Mouse (Mus musculus): Measurements from ENCODE around the gene Zfp697. TPM values are rescaled to one million over a fixed set of nuclear protein-coding genes. Genes with fewer than 3 reads are reported as not detected.
"Not testable (repeated sequence)": the region's sequence is repeated elsewhere in the genome, so short reads cannot be mapped to it uniquely, and the experiment has no call there.

Zfp697 gene
- polyA plus RNA-seq, 1 experiment: not detected

DNA sequence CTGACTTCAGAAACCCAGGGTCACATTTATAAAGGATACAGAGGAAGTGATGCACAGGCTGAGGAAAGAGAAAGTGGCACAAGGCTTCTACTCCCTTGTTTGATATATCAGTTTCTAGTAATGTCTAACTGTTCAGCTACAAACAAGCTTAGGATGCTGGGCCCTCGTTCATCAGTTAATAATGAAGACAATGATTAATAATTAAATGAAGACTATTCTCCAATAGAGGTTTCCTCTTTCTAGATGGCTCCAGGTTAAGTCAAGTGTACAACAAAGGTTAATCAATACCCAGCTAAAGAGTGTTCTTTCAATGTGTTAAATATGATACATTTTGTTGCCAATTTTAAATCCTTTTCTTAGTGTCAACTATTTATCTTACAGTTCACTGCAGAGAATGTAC is 128.2 kb downstream of the Zfp697 start, which contains the start of gene Hsd3b4:
Hsd3b4 (minus strand) TSS at position 101 of the 400 bp plus-strand sequence.
- TF ChIP-seq GATA1 (IDR thresholded peaks at IDR 0.05; ENCODE audit: low read length): not testable (repeated sequence)

DNA sequence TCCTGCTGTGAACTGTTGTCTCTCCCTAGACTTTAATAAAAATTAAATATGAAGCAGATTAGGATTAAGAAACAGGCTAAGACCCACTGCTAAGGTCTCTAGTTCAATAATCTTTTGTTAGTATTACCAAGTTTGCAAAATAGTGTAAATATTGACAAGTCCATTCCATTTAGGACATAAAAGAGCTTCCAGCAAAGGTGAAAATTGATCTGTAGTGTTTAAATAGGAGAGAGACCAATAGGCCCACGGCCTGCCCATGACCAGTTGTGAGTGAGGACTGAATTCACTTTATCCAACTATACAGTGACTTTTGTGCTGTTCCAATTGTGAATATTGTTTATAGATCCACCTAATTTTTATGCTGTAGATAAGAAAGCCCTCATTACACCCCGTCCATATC is 205.5 kb downstream of the Zfp697 start:
- no peak for TF ChIP-seq GATA1 (IDR thresholded peaks at IDR 0.05; ENCODE audit: low read length)

DNA sequence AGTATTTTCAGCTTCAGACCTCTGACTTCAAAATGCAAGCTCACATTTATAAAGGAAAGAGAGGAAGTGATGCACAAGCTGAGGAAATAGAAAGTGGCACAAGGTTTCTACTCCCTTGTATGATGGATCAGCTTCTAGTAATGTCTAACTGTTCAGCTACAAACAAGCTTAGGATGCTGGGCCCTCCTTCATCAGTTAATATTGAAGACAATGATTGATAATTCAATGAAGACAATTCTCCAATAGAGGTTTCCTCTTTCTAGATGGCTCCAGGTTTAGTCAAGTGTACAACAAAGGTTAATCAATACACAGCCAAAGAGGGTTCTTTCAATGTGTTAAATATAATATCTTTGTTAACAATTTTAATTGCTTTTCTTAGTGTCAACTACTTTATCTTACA is 206.4 kb downstream of the Zfp697 start, which contains the start of gene Gm10681:
Gm10681 (minus strand) TSS at position 101 of the 400 bp plus-strand sequence.
- TF ChIP-seq GATA1 (IDR thresholded peaks at IDR 0.05; ENCODE audit: low read length): no peak

DNA sequence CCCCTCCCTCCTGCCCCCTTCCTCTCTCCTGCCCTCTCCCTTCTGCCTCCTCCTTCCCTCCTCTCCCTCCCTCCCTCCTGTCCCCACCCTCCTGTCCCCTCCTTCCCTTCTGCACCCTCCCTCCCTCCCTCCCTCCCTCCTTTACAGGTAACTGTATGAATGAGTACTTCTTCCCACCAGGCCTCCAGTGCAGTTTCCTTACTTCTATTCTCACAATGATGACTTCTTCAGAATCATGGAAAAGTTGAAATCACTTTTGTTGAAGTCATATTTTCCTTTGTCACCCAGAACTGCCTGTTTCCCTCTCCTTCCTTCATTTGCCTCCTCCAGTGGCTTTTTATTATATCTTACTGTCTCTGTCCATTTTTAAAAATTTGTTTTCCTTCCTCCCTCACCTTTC is 231.7 kb downstream of the Zfp697 start:
- TF ChIP-seq GATA1 (IDR thresholded peaks at IDR 0.05; ENCODE audit: low read length): no peak

DNA sequence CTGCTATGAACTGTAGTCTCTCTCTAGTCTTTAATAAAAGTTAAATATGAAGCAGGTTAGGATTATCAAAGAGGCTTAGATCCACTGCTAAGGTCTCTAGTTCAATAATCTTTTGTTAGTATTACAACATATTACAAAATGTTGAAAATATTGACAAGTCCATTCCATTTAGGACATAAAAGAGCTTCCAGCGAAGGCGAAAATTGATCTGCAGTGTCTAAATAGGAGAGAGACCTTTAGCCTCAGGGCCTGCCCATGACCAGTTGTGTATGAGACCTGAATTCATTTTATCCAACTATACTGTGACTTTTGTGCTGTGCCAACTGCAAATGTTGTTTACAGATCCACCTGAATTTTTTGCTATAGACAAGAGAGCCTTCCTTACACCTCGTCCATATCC is 247.4 kb downstream of the Zfp697 start:
- TF ChIP-seq GATA1 (IDR thresholded peaks at IDR 0.05; ENCODE audit: low read length): no peak

DNA sequence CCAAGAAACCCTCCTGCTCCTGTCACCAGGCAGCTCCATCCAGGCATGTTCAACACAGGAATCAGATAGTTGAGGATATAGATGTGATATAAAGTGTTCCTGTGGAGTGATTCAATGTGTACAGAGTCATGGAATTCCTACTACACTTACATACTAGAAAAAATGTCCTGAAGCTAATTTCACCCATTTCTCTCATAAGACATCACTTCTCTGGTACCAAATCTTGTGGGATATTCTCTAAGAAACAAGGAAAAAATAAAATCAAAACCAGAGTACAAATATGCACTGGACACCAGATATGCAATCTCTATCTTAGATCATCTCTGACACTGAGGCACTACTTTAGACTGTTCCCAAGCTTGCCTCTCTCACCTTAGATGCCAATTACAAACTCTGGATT is 247.9 kb downstream of the Zfp697 start, which contains the start of gene Hsd3b5:
Hsd3b5 (minus strand) TSS at position 101 of the 400 bp plus-strand sequence.
- no peak for TF ChIP-seq GATA1 (IDR thresholded peaks at IDR 0.05; ENCODE audit: low read length)

DNA sequence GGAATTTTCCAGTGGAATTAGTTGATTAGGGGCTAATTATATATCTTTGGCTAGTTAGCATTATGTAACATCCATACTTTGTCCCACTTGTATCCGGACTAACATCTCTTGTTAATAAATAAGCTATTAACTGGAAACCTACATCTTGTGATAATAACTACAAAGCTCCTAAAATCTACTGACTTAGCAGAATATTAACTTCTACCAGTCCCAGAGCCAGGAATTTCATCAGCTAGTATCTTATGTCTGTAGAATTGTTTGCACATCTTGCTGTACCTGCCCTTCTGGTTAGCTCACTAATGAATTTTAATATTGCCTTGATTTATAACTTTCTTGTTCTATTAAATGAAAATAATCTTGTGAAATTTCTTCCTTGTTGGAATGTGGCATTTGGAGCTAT is 252.9 kb downstream of the Zfp697 start:
- no peak for TF ChIP-seq GATA1 (IDR thresholded peaks at IDR 0.05; ENCODE audit: low read length)

DNA sequence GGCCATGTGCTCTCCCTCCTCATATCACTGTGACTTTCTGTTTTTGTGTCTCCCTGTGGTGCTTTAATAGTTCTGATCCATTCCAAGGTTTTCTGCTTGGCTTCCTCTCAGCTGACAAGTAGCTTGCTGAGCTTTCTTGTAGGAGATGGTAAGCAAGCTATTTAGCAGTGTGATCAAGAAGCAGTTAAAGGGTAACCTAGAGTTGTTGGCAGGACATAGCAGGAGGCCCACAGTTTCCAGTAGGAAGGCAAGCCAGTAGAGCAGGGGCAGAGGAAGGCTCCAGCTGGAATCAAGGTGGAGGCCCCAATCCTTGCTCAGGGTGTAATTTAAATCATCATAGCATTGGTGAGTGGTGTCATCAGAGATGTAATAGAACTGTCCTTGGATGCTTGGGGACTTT is 298.5 kb downstream of the Zfp697 start:
- no peak for TF ChIP-seq GATA1 (IDR thresholded peaks at IDR 0.05; ENCODE audit: low read length)

DNA sequence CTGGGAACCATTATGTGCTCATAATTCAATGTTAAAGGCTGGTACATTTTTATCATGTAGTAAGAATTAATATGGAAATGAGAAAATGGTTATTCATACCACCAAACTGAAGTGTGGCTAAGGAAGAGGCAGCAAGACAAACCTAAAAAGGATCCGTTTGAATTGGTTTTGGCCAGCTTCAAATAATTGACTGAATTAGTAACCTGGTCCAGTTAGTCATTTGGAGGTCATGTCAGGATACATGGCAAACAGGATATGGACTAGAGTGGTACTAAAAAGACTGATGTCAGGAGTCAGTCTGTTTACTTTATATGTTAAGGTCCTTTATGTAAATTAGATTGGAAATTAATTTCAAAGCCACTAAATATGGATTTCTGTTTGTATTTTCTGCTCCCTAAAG is 300.1 kb downstream of the Zfp697 start:
- no peak for TF ChIP-seq GATA1 (IDR thresholded peaks at IDR 0.05; ENCODE audit: low read length)

DNA sequence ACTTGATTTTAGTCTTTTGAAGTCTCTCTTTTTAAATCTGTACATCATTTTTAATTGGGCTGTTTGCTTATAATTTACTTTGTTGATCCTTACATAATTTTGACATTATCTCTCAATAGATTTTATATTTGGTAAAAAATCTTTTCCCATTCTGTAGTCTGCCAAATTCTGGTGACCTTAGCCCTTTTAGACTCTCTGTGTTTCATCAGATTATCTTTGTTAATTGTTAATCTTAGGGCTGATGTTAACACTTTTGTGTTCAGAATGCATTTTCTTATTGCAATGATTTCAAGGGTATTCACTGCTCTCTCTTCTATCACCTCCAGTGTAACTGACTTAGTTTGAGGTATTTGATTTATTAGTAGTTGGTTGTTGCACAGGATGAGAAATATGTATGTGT is 338.5 kb downstream of the Zfp697 start:
- TF ChIP-seq GATA1 (IDR thresholded peaks at IDR 0.05; ENCODE audit: low read length): no peak

DNA sequence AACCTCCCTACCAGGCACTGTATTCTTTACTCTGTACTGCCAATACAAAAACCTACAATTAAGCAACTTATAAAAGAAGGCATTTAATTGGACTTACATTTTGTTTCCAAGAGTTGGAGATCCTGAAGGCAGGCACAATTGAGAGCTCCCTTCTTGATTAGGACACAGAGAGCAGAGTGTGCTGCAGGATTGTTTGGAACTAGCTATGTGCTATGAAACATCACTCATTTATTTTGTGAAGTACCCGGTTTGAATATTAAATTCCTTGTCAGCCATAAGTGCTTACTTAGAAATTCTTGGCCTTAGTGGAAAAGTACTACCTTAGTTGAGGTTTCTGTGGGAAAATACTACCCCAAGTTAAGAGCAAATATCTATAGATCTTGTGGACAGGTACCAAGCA is 342.1 kb downstream of the Zfp697 start, which contains the start of gene Hsd3b2:
Hsd3b2 (minus strand) TSS at position 168 of the 400 bp plus-strand sequence.
- TF ChIP-seq GATA1 (IDR thresholded peaks at IDR 0.05; ENCODE audit: low read length): no peak

DNA sequence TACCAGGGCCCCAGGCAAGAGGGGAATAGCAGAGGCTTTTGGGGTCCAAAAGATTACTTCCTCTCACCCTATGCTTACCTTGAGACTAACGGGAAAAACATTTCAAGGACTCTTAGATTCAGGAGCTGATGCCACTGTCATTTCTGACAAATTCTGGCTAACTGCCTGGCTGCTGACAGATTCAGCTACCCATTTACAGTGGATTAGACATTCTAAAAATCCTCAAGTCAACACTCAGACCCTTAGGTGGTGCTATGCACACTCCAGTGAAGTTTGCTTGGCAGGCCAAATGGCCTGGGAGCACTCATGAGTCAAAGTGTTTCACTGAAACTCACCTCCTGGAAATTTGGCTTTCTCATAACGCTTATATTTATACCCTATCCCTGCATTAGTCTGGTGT is 344.0 kb downstream of the Zfp697 start:
- no peak for TF ChIP-seq GATA1 (IDR thresholded peaks at IDR 0.05; ENCODE audit: low read length)

DNA sequence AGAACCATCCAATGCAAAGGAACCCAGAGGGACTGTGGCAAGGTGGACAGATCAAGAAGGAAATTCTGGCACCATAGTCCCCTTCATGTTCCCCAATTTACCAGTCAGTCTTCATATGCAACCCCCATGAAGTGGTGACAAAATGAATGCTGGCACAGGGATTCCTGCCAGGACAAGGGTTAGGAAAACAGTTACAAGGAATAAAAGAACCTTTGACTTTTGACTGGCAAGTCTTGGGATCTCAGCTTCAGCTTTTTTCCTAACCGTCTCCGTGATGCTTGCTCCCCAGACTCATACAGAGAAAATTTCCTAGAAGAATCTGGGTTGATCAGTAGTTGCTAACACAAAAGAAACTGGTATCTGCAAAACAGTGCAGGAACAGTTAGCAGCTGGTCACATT is 351.5 kb downstream of the Zfp697 start:
- TF ChIP-seq GATA1 (IDR thresholded peaks at IDR 0.05; ENCODE audit: low read length): no peak

DNA sequence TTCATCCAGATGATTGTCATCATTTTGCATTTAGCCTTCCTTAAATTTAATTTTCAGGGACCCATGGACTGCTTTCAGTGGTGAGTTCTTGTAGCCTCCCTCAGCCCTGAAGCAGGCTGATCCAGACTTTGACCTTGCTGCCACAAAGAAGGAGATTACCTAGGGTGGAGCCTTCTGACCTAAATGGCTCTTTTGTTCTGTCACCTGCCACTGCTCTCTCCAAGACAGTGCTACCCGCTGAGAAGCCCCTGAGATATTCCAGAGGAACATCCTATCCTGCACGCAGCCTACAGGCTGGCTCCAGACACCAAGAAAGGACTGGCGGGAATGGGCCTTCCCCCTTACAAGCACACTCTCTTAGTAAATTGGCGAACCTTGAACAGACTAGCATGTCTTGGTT is 352.1 kb downstream of the Zfp697 start:
- no peak for TF ChIP-seq GATA1 (IDR thresholded peaks at IDR 0.05; ENCODE audit: low read length)

DNA sequence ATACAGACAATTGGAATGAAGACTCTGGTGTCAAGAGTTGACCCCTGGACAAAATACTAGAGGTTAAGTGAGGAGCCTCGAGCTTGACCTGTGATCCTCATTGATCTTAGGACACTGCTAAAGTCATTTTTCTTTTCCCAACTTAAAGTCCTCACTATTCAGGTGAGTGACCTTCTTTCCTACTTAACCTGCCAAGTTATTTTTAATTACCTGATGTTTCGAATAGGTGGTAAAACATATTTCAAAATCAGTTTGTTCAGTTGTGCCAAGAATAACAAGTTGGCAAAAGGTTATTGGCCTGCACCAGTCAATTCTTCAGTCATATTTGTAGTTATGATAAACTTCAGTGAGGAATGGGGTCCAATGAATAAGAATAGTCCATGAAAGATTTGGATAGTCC is 369.9 kb downstream of the Zfp697 start:
- TF ChIP-seq GATA1 (IDR thresholded peaks at IDR 0.05; ENCODE audit: low read length): no peak

DNA sequence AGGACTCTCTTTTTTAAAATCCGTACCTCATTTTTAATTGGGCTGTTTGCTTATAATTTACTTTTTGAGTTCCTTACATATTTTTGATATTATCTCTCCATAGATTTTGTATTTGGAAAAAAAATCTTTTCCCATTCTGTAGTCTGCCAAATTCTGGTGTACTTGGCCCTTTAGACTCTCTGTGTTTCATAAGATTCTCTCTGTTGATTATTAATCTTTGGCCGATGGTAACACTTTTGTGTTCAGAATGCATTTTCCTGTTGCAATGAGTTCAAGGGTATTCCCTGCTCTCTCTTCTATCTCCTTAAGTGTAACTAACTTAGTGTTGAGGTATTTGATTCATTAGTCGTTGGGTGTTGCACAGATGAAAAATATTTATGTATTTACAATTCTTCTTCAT is 374.6 kb downstream of the Zfp697 start:
- no peak for TF ChIP-seq GATA1 (IDR thresholded peaks at IDR 0.05; ENCODE audit: low read length)

DNA sequence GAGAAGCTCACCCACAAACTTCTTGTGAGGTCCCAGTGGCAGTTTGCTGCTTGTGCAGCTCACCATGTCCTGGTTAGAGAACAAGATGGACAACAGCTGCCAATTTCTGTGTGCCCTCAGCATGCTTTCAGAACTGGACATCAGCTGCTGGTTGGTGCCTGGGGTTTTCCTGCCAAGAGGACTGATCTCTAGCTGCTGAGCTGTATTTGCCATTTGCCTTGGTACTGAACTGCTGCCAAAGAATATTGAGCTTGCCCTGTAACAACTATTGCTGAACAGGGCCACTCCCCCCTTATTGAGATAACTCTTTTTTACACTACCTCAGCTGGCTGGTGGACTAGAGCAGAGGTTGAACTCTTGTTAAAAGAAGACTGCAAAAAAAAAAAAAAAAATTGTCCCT is 381.9 kb downstream of the Zfp697 start:
- no peak for TF ChIP-seq GATA1 (IDR thresholded peaks at IDR 0.05; ENCODE audit: low read length)

DNA sequence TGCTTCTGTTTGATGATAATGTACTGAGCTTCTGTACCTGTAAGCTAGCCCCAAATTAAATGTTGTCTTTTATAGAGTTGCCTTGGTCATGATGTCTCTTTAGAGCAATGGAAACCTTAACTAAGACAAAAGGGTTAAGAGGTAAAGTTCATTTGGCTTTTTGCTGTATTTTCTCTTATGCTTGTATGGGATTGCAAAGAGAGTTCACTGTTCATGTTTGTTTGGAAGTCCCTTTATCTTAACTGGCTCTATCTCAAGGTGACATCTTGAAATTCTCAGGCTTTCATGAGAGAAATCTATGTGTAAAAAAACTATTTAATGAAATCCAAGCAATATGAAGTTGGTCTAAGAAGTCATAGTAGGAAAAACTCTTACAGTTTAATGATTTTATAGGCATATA is 398.7 kb downstream of the Zfp697 start:
- TF ChIP-seq GATA1 (IDR thresholded peaks at IDR 0.05; ENCODE audit: low read length): no peak
